Mouse (Mus musculus): ENCODE data around the gene Duox1.

DNA sequence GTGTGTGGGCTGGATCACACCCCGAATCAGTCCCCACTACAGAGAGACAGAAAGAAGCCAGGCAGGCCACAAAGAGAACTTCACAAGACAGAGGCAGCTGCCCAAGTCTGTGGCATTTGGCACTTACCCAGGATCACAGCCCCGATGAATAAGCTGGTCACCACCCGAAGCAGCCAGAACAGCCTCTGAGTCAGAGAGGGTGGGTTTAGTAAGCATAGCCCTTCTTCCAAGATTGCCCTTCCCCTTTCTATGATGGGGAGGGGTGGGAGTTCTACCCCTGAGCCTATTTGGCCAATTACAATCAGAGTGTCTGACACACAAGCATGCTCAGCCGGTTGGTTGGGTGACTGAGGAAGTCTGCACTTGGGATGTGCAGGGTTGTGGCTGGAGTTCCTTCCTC, 9.3 kb upstream of the Duox1 start:
- TF ChIP-seq CTCF (IDR thresholded peaks at IDR 0.05; ENCODE audit: borderline replicate concordance, extremely low read depth, insufficient read depth, insufficient read length) (no peak), POLR2A (IDR thresholded peaks at IDR 0.05; ENCODE audit: borderline replicate concordance, extremely low read depth, insufficient read depth, insufficient read length, poor library complexity, severe bottlenecking) (no peak)
